Mouse (Mus musculus) gastrocnemius, postnatal 25 days (tissue): ENCODE data around the gene Cfap100. TPM values are rescaled to one million over a fixed set of nuclear protein-coding genes. Genes with fewer than 3 reads are reported as not detected.
A peak's percentile ranks its signal among the peaks of the same experiment; 100 is the strongest.

Experiments
- DNase-seq: peaks from one replicate; pipeline ENCODE4 v3.0.0; 2022
- total RNA-seq, 2 experiments: library from RNA; stranded (reverse); gene quantifications; 1 replicate in 1 of 2; 2 replicates in 1 of 2; pipeline ENCODE4 v1.2.3; 2021

Gene Cfap100
- total RNA-seq, 2 experiments from 2014 or later, result 1.0 to 1.1 TPM

DNA sequence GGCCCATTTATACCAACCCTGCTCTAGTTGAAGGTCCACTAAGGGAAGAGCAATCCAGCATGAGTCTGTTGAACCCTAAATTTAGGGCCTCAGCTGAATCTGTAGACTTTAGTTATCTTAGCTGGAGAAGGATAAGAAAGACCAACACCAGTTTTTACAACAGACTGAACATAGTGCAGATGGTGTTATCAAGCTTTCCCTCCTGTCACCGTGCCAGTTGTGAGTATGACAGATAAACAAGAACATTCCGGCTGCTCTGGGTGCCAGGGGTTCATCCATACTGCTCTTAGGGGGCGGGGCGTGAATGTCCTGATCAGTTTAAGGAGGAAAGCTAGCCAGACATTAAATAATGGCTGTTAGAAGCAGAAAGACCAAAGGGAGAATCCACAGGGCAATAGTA, 54.0 kb downstream of the Cfap100 start:
- DNase-seq, result no peak

- DNase-seq, result no peak
These were observed 58.7 kb downstream of the Cfap100 start for GRCm38 (mm10) chr6:90369725-90370553.

DNA sequence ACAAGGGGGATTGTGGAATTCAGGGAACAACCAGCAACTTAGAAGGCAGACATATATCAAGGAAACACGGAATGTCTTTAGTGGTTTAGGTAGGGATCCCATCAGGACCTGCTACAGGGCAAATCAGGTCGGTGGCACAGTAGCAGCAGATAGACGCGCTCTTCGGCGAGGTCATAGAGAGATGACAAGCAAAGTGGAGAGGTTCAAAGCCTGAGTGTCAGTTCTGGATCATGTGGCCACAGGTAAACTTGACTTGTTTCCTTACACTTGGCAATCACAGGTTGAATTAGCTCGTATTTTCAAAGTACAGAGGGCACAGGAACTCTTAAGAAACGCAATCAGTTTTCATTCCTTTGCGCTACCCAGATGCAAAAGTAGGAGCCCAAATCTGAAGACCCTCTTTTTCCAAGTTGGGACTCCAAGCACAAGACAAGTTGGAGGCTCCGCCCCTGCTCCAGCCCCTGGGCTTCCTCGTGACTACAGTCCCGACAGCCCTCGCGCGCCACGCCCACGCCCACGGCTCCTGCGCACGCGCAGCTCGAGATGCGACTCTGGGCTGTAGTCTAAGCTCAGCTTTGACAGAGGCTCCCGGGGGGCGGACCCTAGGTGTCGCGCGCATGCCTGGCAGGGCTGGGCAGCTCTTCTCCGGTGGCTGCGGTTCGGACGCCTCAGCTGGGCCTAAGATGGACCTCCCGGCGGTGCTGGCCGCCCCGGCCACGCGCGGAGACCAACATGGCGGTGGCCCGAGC, 59.4 kb downstream of the Cfap100 start, which contains the start of gene Zxdc:
Gene Zxdc (plus strand): TSS at position 517 of the 749 bp plus-strand sequence.
- DNase-seq, result peak; percentile 99

DNA sequence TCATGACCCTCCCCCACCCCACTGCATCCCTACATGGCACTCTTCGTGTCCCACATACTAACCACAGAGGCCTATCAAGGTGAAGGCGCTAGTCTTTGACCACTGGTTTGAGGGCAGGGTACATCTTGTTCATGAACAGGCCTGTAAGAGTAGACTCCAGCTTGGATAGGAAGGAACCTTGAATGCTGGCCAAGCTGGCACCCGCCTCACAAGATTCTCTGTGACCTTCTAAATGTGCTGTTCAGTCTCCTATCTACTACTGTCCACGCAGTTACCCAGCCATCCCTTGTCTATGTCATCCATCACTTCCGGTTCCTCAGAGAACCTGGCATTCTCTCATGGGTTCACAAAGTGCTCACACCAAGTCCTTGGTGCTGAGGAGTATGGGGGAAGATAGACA, 65.3 kb downstream of the Cfap100 start:
- DNase-seq, result no peak

GRCm38 (mm10) chr6:90360922-90361614, 67.5 kb downstream of the Cfap100 start:
- no peak for DNase-seq

DNA sequence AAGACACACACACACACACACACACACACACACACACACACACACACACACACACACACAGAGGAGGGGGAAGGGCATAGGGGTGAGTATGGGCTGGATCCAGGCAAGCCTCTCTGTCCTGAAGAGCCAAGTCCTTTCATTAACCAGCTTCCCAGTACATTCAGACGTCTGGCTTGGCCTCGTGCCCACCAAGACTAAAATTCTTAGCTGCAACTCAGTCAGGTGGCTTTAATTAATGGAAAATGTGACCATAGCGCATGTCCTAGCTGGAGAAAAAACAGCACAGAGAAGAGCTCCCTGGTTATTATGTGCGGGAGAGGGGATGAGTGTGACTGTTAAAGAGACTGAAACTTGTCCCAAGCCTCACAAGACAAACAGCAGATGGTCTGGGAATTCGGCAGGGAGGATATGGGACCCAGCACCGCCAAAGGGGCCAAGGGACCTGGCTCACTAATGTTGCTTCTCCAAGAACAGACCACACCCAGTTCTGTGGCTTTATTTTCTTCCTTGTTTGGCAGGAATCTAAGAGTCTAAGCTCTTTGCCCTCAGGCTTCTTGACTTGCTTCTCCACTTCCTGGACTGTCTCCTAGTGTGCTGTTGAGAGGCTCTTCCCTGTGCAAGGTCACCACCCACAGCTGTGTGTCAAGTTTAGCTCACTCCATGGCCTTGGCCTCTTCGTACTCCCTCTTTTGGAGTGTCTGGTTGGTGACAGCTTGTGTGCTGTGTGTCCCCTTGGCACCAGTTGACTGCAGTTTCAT, 68.4 kb downstream of the Cfap100 start:
- DNase-seq, result peak; percentile 79

DNA sequence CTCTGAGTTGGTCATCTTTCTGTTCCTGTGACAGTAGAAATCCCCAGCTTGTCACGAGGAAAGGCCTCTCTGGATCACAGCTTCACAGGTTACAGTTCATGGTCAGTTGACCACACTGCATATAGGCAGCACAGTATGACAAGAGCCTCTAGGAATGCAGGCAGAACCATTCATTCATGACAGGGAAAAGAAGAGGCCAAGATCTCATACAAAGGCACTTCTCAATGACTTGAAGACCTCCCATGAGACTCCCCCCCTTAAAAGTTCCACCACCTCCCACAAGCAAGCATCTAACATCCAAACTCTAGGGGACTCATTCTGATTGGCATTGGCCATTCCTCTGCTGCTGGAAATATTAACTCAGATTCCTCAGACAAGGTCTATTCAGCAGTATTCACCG, 69.2 kb downstream of the Cfap100 start:
- no peak for DNase-seq

DNA sequence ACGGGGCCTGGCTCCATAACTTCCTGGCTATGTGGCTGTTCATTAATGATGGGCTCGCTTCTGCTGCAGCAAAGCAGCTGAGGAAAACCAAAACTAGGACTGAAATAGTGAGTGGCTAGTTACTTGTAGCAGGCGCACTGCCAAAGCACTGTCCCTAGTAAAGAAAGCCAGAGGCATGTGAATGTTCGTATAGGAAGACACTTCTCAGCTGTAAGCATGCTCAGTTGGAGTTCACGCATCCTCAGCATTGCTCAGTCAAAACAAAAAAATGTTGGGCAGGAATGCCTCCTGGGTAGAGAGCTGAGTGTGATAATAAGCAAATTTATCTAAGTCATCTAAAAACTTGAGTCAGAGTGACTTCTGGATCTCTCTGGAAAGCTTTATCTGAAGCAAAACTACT, 70.5 kb downstream of the Cfap100 start:
- DNase-seq, result no peak

Other genes starting within 250 kb of the Cfap100 start
- not detected for gene V1ra8, start 226.0 kb downstream of the Cfap100 start, total RNA-seq
- not detected for gene Vmn1r53, start 204.4 kb downstream of the Cfap100 start, total RNA-seq
- gene Vmn1r54, start 182.5 kb downstream of the Cfap100 start, total RNA-seq, result not detected
- not detected for gene BC048671, start 127.6 kb downstream of the Cfap100 start, total RNA-seq
- under 1 TPM in 1 of 2 experiments, not detected in 1; 0.38 TPM for gene Chst13, start 103.6 kb downstream of the Cfap100 start, total RNA-seq
- gene Uroc1, start 95.5 kb downstream of the Cfap100 start, total RNA-seq, result not detected
- 10 to 100 TPM; 11.3 to 13.8 TPM for gene Zxdc, start 59.3 kb downstream of the Cfap100 start, total RNA-seq
- gene Klf15, start 33.8 kb upstream of the Cfap100 start, total RNA-seq, result 10 to 100 TPM; 29.8 to 33.3 TPM
- gene Aldh1l1, start 57.6 kb upstream of the Cfap100 start, total RNA-seq, result 1 to 10 TPM; 5.0 to 7.6 TPM
- gene Slc41a3, start 175.9 kb upstream of the Cfap100 start, total RNA-seq, result 10 to 100 TPM; 58.4 to 76.2 TPM